Mouse (Mus musculus) kidney, postnatal 10 days (tissue): ENCODE data around the gene Ppp1r27.
"Not testable (repeated sequence)": the region's sequence is repeated elsewhere in the genome, so short reads cannot be mapped to it uniquely, and the experiment has no call there.

ENCODE experiments used
- DNase-seq: peaks from one replicate; pipeline ENCODE4 v3.0.0; 2021; ENCODE audit warnings: mixed read lengths

The Ppp1r27 gene

DNA sequence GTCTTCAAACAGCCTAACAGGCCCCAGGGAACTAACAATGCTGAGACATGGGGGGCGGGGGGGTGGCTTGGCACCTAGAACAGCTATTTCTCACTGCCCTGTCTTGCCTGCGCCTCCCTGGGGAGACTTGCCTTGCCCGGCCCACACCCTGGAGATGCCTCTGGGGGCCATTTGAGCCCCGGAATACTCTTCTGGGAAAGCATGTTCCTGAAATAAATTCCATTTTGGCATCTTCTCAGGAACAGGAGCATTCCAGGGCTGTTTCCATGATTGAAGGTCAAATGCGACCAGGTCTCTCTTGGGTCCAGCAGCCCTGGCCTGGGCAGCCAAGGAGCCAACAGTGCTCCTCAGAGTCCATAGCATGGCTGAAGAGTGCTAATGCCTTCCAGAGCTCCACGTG, 8.6 kb downstream of the Ppp1r27 start:
- DNase-seq, result no peak

DNA sequence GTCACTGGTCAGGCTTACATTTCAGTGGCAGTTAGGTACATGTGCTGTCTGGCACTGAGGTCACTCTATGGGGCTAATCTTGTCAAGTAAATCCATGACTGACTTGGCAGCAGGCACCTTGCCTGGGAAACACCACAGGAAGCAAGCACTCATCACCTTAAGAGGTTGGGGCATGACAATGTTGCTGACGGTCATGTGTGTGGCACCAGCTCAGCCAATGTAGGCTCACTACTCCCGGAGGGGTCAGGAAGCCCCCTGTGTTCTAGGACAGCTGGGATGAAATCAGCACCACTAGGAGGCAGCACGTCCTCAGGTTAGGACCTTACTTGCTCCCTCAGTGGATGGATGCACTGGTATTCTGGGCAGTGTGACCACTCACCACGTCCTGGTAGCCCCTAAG, 9.0 kb downstream of the Ppp1r27 start:
- DNase-seq, result peak; percentile 57

DNA sequence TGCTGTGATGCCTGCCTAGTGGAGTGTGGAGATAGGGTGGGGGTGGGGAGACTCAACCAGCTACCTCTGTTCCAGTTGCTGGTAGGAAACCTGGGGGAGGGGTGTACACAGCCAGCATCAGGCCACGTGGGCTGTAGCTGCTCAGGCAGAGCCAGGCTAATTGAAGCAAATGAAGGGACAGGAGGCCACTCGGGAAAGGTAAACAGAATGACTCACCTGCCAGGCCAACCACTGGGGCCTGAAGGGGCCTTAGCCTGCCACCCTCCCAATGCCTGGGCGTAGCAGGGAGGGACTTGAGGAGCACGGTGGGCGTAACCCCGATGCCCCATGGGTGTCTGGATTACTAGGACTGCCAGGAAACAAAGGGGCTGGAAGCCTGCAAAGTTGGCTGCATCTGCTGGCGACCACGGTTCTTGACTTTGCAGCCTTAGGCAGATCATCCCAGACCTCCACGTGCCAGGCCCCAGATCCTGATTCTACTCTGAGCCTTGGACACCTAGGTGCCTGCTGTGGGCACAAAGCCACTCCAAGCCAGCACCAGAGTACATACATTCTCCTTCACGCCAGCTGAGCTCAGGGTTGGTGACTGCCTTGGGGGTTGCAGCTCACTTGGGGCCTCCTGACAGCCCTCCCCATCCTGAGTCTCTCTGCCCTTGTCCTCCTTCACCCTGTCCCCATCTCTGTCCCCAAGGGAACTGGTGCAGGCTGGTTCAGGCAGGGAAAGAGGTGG, 11.5 kb downstream of the Ppp1r27 start:
- DNase-seq, result peak; percentile 76

DNA sequence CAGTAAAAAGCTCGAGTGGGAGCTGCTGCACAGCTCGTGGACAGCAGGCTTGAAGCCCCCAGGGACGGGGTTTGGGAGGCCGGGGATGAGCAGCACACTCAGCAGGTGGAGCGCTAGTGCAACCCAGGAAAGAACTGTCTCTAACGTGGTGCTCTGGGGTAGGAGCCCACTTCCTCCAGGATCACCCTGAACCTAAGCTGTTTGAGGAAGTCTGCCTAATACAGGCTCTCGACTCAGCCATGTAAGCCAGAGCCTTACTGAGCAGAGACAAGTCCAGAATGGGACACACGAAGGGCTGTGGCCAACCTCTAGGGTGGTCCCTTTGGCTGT, 12.0 kb downstream of the Ppp1r27 start:
- DNase-seq, result no peak

DNA sequence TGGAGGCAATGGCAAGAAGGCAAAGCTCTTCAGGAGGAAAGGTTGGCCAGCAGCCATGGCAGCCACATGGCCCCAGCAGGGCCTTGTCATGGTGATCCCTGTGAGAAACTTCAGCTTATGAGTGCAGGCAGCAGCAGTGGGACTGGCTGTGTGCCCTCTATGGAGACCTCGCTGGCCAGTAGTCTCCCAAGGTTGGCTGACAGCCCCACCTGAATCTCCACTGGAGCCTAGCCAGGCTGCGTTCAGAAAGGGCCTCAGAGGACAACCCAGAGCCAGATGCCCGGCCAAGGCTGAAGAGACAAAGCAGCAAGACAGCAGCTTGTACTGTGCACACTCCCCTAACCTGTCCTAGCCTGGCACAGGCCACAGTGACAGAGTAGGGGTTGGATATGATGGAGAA, 12.4 kb downstream of the Ppp1r27 start:
- peak; percentile 75 for DNase-seq

DNA sequence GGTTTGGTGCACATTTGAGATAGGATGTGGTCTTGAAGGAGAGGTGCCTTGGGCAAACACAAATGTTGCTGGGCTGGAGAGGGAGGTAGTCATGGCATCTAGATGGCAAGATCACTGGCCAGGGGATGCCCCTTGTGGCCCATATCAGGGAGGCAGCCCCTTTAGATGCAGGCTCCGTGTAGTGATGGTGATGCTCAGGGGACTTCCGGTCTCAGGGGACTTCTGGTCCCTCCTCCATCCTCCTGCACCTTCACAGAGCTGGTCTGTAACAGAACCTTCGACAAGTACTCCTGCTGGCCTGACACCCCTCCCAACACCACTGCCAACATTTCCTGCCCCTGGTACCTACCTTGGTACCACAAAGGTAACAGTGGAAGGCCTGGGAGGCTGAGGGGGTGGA, 15.1 kb downstream of the Ppp1r27 start:
- DNase-seq, result no peak

DNA sequence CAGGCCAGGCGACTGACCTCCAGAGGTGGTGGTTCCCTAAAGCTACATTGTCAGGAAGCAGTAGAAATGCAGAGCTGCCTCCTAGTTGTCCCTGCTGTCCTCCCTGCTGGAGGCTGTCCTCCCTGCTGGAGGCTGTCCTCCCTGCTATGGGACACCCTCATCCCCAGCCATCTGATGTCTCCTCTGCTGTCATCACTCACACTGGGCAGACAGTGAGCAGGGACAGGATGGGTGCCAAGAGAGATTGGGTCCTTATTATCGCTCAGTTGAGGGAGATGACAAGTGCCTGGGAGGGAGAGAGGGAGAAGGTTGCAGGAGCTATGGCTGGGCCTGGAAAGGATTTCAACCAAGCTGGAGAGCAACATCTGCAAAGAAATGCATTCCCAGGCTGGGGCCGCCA, 15.8 kb downstream of the Ppp1r27 start:
- DNase-seq, result no peak

DNA sequence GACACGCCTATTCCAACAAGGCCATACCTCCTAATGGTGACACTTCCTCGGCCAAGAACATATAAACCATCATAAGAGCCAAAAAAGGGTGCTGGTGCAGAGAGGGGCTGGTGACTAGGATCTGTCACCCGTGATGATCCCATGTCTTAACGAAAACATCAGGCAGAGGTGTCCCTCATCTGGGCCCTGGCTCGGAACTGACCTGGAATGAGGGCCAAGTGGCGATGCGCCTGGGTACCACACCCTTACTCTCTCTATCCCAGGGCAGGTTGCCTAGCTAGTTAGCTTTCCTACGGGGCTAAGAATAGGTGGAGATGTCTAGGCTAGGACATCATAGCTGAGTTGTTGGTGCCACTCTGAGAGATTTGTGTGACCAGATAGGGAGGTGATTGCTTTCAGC, 16.8 kb downstream of the Ppp1r27 start:
- no peak for DNase-seq

DNA sequence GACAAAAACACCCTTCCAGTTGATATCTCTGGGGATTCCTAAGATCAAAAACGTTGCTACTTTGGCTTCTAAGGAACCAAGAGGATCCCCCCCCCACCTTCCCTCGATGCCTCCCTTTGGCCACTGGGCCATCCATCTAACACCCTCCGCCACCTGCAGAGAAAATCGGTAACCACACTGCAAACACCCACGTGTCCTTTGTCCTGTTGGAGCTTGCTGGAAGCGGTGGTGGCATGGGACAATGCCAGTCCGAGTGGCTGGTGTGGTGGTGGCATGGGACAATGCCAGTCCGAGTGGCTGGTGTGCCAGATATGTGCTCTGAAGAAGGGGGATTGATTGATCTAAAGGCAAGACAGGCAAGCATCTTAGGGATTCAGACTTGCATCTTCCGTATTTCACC, 19.3 kb downstream of the Ppp1r27 start:
- DNase-seq, result no peak

DNA sequence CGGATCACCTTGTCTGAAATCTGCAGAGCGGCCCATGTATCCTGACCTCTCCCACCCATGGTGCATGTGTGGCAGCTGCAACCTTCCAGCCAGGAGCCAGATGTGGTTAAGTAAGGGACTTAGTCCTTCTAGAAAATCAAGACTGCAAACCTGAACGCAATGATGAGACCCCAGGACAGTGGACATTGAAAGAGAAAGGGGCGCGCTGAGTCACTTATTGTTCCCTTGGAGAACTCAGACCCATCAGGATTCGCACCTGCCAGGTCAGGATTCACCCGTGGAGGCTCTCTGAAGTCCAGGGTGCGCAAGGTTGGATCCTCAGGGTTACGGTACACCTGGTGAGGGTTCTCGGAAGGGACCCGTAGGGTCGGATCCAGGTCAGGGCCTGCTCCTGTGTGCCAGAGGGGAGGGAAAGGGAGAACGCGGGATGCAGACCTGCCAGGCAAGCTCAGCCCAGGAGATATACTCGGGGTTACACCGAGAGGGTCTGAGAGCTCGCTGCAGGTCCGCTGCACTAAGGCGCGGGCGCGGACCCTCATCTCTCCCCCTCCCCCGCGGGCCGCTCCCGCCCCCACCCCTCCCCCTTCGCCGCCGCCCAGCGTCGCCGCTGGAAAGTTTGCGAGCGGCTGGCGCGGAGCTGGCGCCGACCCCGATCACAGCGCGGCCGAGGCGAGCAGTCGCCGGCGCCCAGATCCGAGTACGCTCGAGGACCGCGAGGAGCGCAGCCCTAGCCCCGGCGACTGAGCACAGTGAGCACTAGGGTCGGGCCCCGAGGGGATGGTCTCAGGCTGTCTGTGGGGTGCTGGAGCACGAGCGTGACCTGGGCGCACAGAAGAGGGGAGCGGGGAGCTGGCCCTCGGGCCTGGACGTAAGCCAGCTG, 20.6 kb downstream of the Ppp1r27 start, which contains the start of gene Gcgr:
TSS of gene Gcgr (plus strand) at position 615 of the 880 bp plus-strand sequence.
- DNase-seq, result peak; percentile 49

DNA sequence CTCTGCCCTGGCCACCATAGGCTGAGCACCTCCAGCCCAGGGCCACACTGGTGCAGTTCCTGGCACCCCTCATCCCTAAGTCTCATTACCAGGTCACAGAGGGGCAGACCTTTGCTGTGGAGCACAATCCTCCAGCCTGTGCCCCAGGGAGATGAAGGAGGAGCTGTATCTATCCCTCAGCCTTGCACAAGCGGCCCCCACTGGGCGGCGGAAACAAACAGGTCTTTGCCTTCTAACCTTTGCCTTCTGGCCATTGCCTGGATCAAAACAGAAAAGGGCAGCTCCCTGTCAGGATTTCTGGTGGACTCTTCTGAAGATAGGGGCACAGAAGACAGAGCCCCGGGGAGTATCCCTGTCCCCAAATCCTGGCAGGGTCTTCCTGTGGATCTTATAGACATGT, 22.0 kb downstream of the Ppp1r27 start:
- DNase-seq, result no peak

DNA sequence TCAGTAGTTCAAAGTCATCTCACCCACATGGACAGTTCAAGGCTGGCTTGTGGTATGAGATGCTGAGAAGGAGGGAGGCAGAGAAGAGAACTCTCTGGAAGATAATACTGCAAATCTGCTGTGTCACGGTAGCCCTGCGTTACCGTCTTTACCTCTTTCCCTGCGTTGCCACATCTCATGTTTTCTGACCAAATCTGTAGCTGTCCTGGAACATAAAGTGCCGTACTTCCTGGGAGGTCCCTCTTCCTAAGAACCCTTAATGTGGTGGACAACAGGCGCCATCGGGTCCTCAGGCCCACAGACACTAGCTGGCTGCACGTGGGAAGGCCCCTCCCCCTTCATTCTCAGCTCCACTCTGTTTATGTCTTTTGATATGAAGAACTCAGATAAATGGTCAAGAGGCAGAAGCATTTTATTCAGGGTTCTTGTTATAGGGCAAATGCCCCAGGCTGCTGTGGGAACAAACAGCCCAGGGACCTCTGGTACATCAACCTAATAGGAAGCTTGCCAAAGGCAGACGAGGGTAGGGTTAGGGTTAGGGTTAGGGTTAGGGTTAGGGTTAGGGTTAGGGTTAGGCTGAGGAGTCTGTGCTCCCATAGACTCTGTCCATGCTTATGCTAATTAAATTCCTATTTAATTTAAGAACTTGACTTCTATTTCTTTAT, 23.1 kb downstream of the Ppp1r27 start:
- no peak for DNase-seq

DNA sequence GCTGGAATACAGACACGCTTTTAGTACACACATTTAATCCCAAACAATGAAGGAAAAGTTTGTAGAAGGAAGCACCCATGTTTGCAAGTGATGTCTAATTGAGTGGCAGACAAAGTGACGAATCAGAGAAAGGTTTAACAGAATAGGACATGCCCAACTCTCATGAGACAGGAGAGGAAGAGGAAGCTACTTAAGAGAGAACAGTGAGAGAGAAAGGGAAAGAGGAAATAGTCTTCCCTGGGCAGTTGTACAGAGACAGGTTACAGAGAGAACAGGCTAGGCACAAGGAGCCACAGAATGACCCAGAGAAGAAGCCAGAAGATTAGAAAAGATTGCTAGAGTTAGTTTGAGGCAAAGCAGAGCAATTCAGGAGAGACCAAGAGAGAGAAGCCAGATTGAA, 25.0 kb downstream of the Ppp1r27 start:
- DNase-seq, result no peak

DNA sequence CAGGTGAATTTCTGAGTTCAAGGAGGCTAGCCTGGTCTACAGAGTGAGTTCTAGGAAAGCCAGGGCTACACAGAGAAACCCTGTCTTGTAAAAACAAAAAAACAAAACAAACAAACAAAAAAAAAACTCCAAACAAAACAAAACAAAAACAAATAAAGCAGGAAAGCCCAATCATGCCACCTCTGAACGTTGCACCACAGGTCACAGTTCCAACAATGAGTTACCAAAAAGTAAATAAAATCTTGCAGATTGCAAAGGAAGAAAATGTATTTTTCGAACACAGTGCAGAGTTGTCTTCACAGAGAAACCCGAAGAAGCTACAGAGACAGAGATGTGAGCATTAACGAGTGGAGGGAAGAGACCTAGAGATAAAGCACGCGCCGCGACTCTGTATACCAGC, 28.4 kb downstream of the Ppp1r27 start:
- no peak for DNase-seq

DNA sequence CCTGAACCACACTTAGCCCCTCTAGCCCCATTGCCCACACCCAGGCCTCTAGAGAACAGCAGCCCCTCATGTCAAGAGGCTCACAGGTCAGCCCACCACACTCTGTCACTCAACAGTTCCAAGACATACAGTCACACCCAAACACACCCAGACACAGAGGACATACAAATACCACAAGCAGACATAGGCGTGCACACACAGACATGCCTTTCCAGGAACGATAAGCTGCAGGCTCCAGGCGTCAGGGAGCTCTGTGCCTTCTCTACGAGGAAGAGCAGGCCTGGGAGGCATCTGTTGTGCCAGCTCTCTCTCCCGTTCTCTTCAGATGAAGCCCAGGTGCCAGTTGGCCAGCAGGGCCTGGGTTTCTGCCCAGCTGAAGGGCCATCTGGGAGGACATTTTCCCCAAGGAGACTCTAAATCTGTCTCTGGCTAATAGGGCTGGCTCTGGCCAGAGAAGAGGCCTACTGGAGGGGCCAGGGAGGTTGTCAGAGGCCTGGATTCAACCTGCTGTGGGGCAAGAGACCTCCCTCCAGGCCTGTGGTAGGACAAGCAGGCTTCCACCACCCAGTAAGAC, 29.9 kb downstream of the Ppp1r27 start:
- no peak for DNase-seq

DNA sequence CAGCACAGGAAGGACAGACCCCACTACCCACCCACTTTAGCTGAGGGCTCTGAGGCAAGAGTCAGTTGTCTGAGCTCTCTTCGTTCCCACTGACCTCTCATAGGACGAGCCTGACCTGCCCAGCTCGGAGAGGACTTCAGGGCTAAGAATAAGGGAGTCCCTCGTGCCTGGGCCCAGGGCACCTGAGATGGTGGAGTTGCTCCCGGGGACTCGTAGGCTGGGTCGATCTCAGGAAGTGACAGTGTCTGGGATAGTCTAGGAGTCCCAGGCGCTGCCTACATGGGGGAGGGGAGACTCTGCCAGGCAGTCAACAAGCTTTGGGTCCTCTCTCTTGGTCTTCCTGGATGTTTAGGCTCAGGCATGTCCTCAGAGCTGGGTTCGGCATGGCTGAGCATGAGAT, 30.4 kb downstream of the Ppp1r27 start:
- no peak for DNase-seq

DNA sequence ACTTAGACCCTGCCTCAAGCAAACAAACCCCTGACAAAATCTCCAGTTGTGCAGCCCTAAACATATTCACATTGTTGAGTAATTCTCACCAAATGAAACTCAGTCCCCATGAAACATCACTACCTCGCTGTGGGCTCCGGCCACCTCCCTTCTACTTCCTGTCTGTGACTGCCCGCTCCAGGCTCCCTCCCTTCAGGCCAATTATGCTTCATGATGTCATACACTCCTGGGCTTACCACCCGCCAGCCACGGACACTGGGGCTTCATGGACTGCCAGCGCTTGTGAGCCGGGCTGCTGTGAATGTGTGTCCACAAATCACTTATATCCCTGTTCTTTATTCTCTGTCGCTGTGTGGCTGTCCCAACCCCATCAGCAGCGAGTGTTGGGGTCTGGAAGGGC, 31.2 kb downstream of the Ppp1r27 start:
- peak; percentile 72 for DNase-seq

DNA sequence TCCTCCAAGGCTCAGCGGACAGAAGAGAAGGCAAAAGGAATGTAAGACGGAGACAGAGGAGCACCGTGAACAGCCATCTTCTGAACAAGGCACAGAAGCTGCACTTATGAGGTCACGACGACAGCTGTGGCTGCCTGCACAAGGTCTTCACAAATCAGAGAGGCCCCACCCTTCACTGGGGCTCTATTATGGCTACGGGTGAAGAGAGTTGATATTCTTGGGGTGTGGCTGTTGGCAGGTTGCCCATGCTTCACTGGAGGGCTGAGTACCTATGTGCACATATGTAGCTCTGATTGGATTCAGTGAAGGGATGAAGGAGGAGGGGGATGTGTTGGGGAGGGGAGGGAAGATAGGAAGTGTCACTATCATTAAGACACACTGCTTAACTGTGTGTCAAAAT, 32.4 kb downstream of the Ppp1r27 start:
- no peak for DNase-seq

DNA sequence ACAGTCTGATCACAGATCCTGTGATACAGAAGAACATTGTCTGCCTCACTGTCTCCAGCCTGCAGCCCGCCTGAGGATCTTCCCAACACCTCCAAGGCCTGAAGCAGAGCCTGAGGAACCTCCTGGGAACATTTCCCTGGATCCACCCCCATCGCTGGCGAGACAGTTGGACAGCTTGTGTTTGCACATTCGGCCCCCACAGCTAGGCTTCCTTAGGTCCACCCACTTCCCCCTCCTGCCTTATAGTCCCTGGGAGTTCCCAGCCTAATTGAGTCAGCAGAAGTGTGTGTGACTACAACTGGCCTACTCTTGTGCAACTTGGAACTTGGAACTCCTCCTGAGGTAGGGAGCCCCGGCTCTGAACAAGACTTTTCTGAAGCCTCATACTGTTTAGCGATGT, 32.9 kb downstream of the Ppp1r27 start:
- DNase-seq, result peak; percentile 40

DNA sequence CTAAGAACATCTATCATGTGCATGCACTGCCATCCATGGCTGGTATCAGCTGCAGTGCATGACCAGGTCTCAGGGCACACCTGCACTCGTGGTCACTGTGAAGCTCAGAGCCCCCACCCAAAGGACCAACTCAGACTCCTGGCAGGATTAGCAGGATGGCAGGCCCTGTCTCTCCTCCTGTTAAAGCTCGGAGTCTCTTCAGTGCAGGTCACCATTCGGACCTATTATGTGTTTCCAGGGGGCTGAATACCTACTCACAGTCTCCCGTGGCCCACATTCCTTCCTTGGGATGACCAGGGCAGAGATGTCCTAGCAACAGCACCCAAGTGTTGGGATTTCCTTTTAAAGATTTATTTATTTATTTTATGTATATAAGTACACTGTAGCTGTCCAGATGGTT, 33.8 kb downstream of the Ppp1r27 start:
- DNase-seq, result no peak

DNA sequence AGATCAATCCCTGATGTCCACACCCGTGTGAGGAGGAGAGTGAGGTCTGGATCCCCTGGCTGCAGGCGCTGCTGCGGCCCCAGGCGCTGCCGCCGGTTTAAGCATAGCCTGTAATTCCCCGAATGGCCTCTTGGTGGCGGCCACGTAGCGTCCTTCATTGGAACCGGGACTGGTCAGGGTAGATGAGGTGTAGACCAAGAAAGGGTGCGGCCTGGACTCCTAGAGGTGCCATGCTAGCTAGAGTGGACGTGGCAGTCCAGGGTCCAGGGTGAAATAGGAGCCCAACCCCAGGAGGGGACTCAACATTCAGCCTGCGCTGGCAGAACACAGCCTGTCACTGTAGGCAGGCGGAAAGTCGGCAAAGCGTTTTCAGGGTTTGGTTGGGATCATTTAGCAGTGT, 35.3 kb downstream of the Ppp1r27 start:
- DNase-seq, result peak; percentile 93

DNA sequence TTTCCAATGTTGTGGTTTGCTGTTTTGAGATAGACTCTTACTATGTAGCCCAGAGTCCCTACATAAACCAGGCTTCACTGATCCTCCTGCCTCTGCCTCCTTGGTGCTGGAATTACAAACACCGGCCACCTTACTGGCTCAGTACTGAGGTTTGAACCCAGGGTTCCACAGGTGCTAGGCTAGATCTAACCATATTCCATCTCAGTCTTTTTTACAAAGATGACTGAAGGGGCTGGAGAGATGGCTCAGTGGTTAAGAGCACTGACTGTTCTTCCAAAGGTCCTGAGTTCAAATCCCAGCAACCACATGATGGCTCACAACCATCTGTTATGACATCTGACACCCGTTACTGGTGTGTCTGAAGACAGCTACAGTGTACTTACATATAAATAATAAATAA, 36.7 kb downstream of the Ppp1r27 start:
- DNase-seq, result not testable (repeated sequence)

DNA sequence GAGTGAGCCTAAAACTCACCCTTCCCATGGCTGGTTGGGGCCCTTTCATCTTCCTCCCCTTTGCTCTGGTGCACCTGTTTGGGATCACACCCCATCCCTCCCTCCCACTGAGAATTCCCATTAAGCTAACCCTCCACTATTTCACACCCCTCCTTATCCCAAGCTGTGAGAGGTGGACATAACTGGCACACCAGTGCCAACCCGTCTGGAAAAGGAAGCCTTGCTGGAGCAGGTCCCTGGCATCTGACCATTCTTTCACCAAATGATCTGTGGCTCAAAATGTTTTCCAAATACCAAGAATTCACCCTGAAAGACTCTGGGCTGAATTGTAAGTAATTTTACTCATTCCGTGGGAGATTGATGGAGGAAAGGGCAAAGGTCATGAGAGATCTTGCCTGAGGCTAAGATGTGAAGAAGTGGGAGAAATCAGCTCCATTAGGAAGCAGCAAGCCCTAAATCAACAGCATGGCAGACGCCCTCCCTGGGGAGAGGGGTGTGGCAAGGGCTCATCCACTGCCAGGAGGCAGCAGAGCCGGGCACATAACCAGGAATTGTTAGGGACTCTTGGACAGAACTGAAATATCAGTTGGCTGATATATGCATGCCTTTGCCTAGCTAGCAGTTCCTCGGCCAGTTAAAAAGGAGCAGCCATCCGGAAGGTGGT, 38.0 kb downstream of the Ppp1r27 start:
- no peak for DNase-seq
